10 mouse cellular contexts compared by ENCODE assay signal in genomic region chr2:32718761-32719160, GRCm38 (mm10). TPM values are rescaled to one million over a fixed set of nuclear protein-coding genes. Genes with fewer than 3 reads are reported as not detected.
DNase-seq lines count a peak whose midpoint lies in the region; ATAC-seq lines count a peak whose summit lies in the region.
"Had no signal": no experiment of that assay in that cellular context is flagged by ENCODE, and none has a peak within 500 bp of the region (broad histone marks: within the 10 kb centered on the region; RNA-seq: fewer than 3 reads in every experiment).

No protein-coding gene starts in this region.

- no peak overlapping the region for H3K4me2 ChIP-seq in forebrain, embryonic 12.5 days
- H3K4me2 ChIP-seq in forebrain, embryonic 13.5 days = no peak overlapping the region

- H3K27ac ChIP-seq in forebrain, embryonic 12.5 days = peak overlapping the region; percentile 53; the same call in 1 of the 2 replicates
- H3K27ac ChIP-seq in forebrain, embryonic 13.5 days = no peak overlapping the region

- no peaks in the 10 kb centered on the region for H3K9me3 ChIP-seq in forebrain, embryonic 12.5 days
- H3K9me3 ChIP-seq in forebrain, embryonic 13.5 days (replicated peaks) = no peaks in the 10 kb centered on the region

- DNase-seq in right cerebral cortex, postnatal 14 days = peak; percentile 38
- DNase-seq in right cerebral cortex, adult 18-20 months = no peak
- peak; percentile 41 to 70 for DNase-seq in layer of hippocampus, postnatal 14 days (ENCODE audit: low spot score in 2 of 2)
- peak; percentile 95 for DNase-seq in retina, postnatal 1 day
- no peak for DNase-seq in kidney, adult 9 months
- DNase-seq in adrenal gland, adult 2 months = no peak
- DNase-seq: kidney, postnatal 36 days had no signal

- H3K4me3 ChIP-seq in forebrain, embryonic 12.5 days (replicated peaks) = no peak overlapping the region
- H3K4me3 ChIP-seq in forebrain, embryonic 13.5 days = no peak overlapping the region

- peaks cover 21% of the 10 kb centered on the region for H3K4me1 ChIP-seq in forebrain, embryonic 12.5 days
- peaks cover 12% of the 10 kb centered on the region for H3K4me1 ChIP-seq in forebrain, embryonic 13.5 days

- no peak overlapping the region for H3K9ac ChIP-seq in forebrain, embryonic 12.5 days
- no peak overlapping the region for H3K9ac ChIP-seq in forebrain, embryonic 13.5 days

- no peaks in the 10 kb centered on the region for H3K36me3 ChIP-seq in forebrain, embryonic 12.5 days (replicated peaks)
- H3K36me3 ChIP-seq in forebrain, embryonic 13.5 days (ENCODE audit: poor library complexity, severe bottlenecking) = no peaks in the 10 kb centered on the region

- WGBS in forebrain, embryonic 12.5 days = 45% methylated on average over 9 of the region's 9 CpGs
- 38% methylated on average over 9 of the region's 9 CpGs for WGBS in forebrain, embryonic 13.5 days

- H3K27me3 ChIP-seq in forebrain, embryonic 12.5 days = no peaks in the 10 kb centered on the region
- H3K27me3 ChIP-seq in forebrain, embryonic 13.5 days = no peaks in the 10 kb centered on the region

- ATAC-seq in forebrain, embryonic 12.5 days (ENCODE audit: low FRiP score) = no peak
- no peak; the same call in 1 of the 2 replicates for ATAC-seq in forebrain, embryonic 13.5 days

RNA-seq across cellular contexts. Expression of gene Sh2d3c, which starts 2.1 kb away (rescaled TPM):
- polyA plus RNA-seq in forebrain, embryonic 12.5 days (2016; fragmentation: Nextera tagmentation; extraction: Ambion mirVana) = 30.1 and 35.1 TPM in 2 replicates
- polyA plus RNA-seq in forebrain, embryonic 13.5 days (2015; fragmentation: Nextera tagmentation; extraction: Ambion mirVana) = 23.5 and 29.2 TPM in 2 replicates
- 10 to 100 TPM; 31.4 to 33.2 TPM for total RNA-seq in layer of hippocampus, postnatal 14 days (2021)
- total RNA-seq in adrenal gland, adult 2 months (2021) = 10 to 100 TPM; 11.3 to 19.1 TPM
- 47.0 and 50.8 TPM in 2 replicates for polyA plus RNA-seq in adrenal gland, adult 2 months (2012; rRNA removed)

RNA-seq across cellular contexts. Expression of gene Cdk9, which starts 5.9 kb away (rescaled TPM):
- 105 and 110 TPM in 2 replicates for polyA plus RNA-seq in forebrain, embryonic 12.5 days (2016; fragmentation: Nextera tagmentation; extraction: Ambion mirVana)
- 90.3 and 99.9 TPM in 2 replicates for polyA plus RNA-seq in forebrain, embryonic 13.5 days (2015; fragmentation: Nextera tagmentation; extraction: Ambion mirVana)
- 10 to 100 TPM; 88.8 to 91.1 TPM for total RNA-seq in layer of hippocampus, postnatal 14 days (2021)
- total RNA-seq in adrenal gland, adult 2 months (2021) = 10 to 100 TPM; 69.7 to 74.7 TPM
- polyA plus RNA-seq in adrenal gland, adult 2 months (2012; rRNA removed) = 131 and 132 TPM in 2 replicates

RNA-seq across cellular contexts. Expression of gene Fpgs, which starts 14.8 kb away (rescaled TPM):
- 16.4 and 19.6 TPM in 2 replicates for polyA plus RNA-seq in forebrain, embryonic 12.5 days (2016; fragmentation: Nextera tagmentation; extraction: Ambion mirVana)
- 14.2 and 15.7 TPM in 2 replicates for polyA plus RNA-seq in forebrain, embryonic 13.5 days (2015; fragmentation: Nextera tagmentation; extraction: Ambion mirVana)
- 10 to 100 TPM; 11.6 to 13.0 TPM for total RNA-seq in layer of hippocampus, postnatal 14 days (2021)
- 10 to 100 TPM in 1 of 2 experiments, 1 to 10 TPM in 1; 7.5 to 13.9 TPM for total RNA-seq in adrenal gland, adult 2 months (2021)
- polyA plus RNA-seq in adrenal gland, adult 2 months (2012; rRNA removed) = 45.7 and 48.2 TPM in 2 replicates

RNA-seq across cellular contexts. Expression of gene 6330409D20Rik, which starts 22.1 kb away (rescaled TPM):
- polyA plus RNA-seq in forebrain, embryonic 12.5 days (2016; fragmentation: Nextera tagmentation; extraction: Ambion mirVana) = 1.9 and 2.1 TPM in 2 replicates
- 1.6 and 2.5 TPM in 2 replicates for polyA plus RNA-seq in forebrain, embryonic 13.5 days (2015; fragmentation: Nextera tagmentation; extraction: Ambion mirVana)
- 1 to 10 TPM; 2.8 to 2.9 TPM for total RNA-seq in layer of hippocampus, postnatal 14 days (2021)
- total RNA-seq in adrenal gland, adult 2 months (2021) = not detected
- polyA plus RNA-seq in adrenal gland, adult 2 months (2012; rRNA removed) = not detected in 2 replicates
- polyA plus RNA-seq: liver, embryonic 16.5 days had no signal

RNA-seq across cellular contexts. Expression of gene Tor2a, which starts 38.3 kb away (rescaled TPM):
- 53.3 and 57.0 TPM in 2 replicates for polyA plus RNA-seq in forebrain, embryonic 12.5 days (2016; fragmentation: Nextera tagmentation; extraction: Ambion mirVana)
- polyA plus RNA-seq in forebrain, embryonic 13.5 days (2015; fragmentation: Nextera tagmentation; extraction: Ambion mirVana) = 55.8 and 62.2 TPM in 2 replicates
- total RNA-seq in layer of hippocampus, postnatal 14 days (2021) = 10 to 100 TPM; 29.7 to 31.2 TPM
- total RNA-seq in adrenal gland, adult 2 months (2021) = 10 to 100 TPM; 18.7 to 26.5 TPM
- polyA plus RNA-seq in adrenal gland, adult 2 months (2012; rRNA removed) = 70.6 and 74.0 TPM in 2 replicates

Comparison
In these comparisons a context has a peak if more than half of its experiments do, and no peak if none do; other contexts are left out.
1. DNase-seq: peak in right cerebral cortex, postnatal 14 days (single experiment), layer of hippocampus, postnatal 14 days (2 of 2) and retina, postnatal 1 day (single experiment); none in right cerebral cortex, adult 18-20 months (single experiment), kidney, adult 9 months (single experiment) and adrenal gland, adult 2 months (single experiment).